Mouse (Mus musculus): ENCODE data around the gene Prcd. TPM values are rescaled to one million over a fixed set of nuclear protein-coding genes. Genes with fewer than 3 reads are reported as not detected.
"Not testable (repeated sequence)": the region's sequence is repeated elsewhere in the genome, so short reads cannot be mapped to it uniquely, and the experiment has no call there.

Prcd gene
- polyA plus RNA-seq, 1 experiment from 2014 or later: 0.12 TPM

- H3K4me3 ChIP-seq (ENCODE audit: low read depth, low read length): no peak overlapping the region
- H3K27me3 ChIP-seq (ENCODE audit: control insufficient read depth, insufficient read depth, low read depth, low read length): peaks cover 15% of the 10 kb centered on the region
- H3K9me3 ChIP-seq (replicated peaks; ENCODE audit: control insufficient read depth, low read length): no peaks in the 10 kb centered on the region
- WGBS (ENCODE audit: insufficient replicate concordance): 68% methylated on average over 9 of the region's 9 CpGs
- peaks cover 10% of the 10 kb centered on the region for H3K4me1 ChIP-seq (ENCODE audit: control insufficient read depth, low read depth, low read length)
- H3K27ac ChIP-seq (ENCODE audit: low read length): no peak overlapping the region
- no peak overlapping the region for H3K9ac ChIP-seq (ENCODE audit: low read depth, low read length)
- no peaks in the 10 kb centered on the region for H3K36me3 ChIP-seq (ENCODE audit: control insufficient read depth, insufficient read depth)
- no peak for ATAC-seq (ENCODE audit: low read depth)
- no peak overlapping the region for H3K4me2 ChIP-seq (ENCODE audit: low read depth, low read length)
These were observed 6.8 kb downstream of the Prcd start for GRCm38 (mm10) chr11:116660181-116660580.

GRCm38 (mm10) chr11:116661291-116661947 lies 8.1 kb downstream of the Prcd start:
- no peak overlapping the region for H3K9ac ChIP-seq (ENCODE audit: low read depth, low read length)
- H3K36me3 ChIP-seq (ENCODE audit: control insufficient read depth, insufficient read depth): no peaks in the 10 kb centered on the region
- 29% methylated on average over 13 of the region's 13 CpGs for WGBS (ENCODE audit: insufficient replicate concordance)
- no peak overlapping the region for H3K4me3 ChIP-seq (ENCODE audit: low read depth, low read length)
- H3K27me3 ChIP-seq (ENCODE audit: control insufficient read depth, insufficient read depth, low read depth, low read length): peaks cover 12% of the 10 kb centered on the region
- no peak for ATAC-seq (ENCODE audit: low read depth)
- H3K9me3 ChIP-seq (replicated peaks; ENCODE audit: control insufficient read depth, low read length): no peaks in the 10 kb centered on the region
- H3K27ac ChIP-seq (ENCODE audit: low read length): no peak overlapping the region
- no peak overlapping the region for H3K4me2 ChIP-seq (ENCODE audit: low read depth, low read length)
- H3K4me1 ChIP-seq (ENCODE audit: control insufficient read depth, low read depth, low read length): peaks cover 10% of the 10 kb centered on the region

- Histone ChIP-seq H3K4me2 (ENCODE audit: low read depth, low read length) (no peak overlapping the region), H3K9ac (ENCODE audit: low read depth, low read length) (no peak overlapping the region), H3K4me3 (ENCODE audit: low read depth, low read length) (no peak overlapping the region), H3K27ac (ENCODE audit: low read length) (no peak overlapping the region), H3K9me3 (replicated peaks; ENCODE audit: control insufficient read depth, low read length) (no peaks in the 10 kb centered on the region), H3K27me3 (ENCODE audit: control insufficient read depth, insufficient read depth, low read depth, low read length) (peaks cover 12% of the 10 kb centered on the region), H3K4me1 (ENCODE audit: control insufficient read depth, low read depth, low read length) (peaks cover 10% of the 10 kb centered on the region), H3K36me3 (ENCODE audit: control insufficient read depth, insufficient read depth) (no peaks in the 10 kb centered on the region)
- ATAC-seq (ENCODE audit: low read depth): no peak
- WGBS (ENCODE audit: insufficient replicate concordance): 59% methylated on average over 8 of the region's 8 CpGs
These were observed 8.6 kb downstream of the Prcd start for GRCm38 (mm10) chr11:116661948-116662377.

- H3K4me2 ChIP-seq (ENCODE audit: low read depth, low read length): no peak overlapping the region
- H3K9me3 ChIP-seq (replicated peaks; ENCODE audit: control insufficient read depth, low read length): no peaks in the 10 kb centered on the region
- peaks cover 2% of the 10 kb centered on the region; the same call in 1 of the 2 replicates for H3K4me1 ChIP-seq (ENCODE audit: control insufficient read depth, low read depth, low read length)
- H3K4me3 ChIP-seq (ENCODE audit: low read depth, low read length): no peak overlapping the region
- H3K9ac ChIP-seq (ENCODE audit: low read depth, low read length): no peak overlapping the region
- peaks cover 12% of the 10 kb centered on the region for H3K27me3 ChIP-seq (ENCODE audit: control insufficient read depth, insufficient read depth, low read depth, low read length)
- ATAC-seq (ENCODE audit: low read depth): no peak
- H3K27ac ChIP-seq (ENCODE audit: low read length): no peak overlapping the region
- WGBS (ENCODE audit: insufficient replicate concordance): 59% methylated on average over 10 of the region's 10 CpGs
- no peaks in the 10 kb centered on the region for H3K36me3 ChIP-seq (ENCODE audit: control insufficient read depth, insufficient read depth)
These were observed 12.0 kb downstream of the Prcd start for GRCm38 (mm10) chr11:116665289-116665688.

- no peak overlapping the region for H3K27ac ChIP-seq (ENCODE audit: low read length)
- H3K9me3 ChIP-seq (replicated peaks; ENCODE audit: control insufficient read depth, low read length): no peaks in the 10 kb centered on the region
- no peaks in the 10 kb centered on the region for H3K36me3 ChIP-seq (ENCODE audit: control insufficient read depth, insufficient read depth)
- H3K4me2 ChIP-seq (ENCODE audit: low read depth, low read length): no peak overlapping the region
- H3K27me3 ChIP-seq (ENCODE audit: control insufficient read depth, insufficient read depth, low read depth, low read length): peaks cover 12% of the 10 kb centered on the region
- H3K4me3 ChIP-seq (ENCODE audit: low read depth, low read length): no peak overlapping the region
- H3K4me1 ChIP-seq (ENCODE audit: control insufficient read depth, low read depth, low read length): peaks cover 8% of the 10 kb centered on the region
- no peak for ATAC-seq (ENCODE audit: low read depth)
- 59% methylated on average over 9 of the region's 9 CpGs for WGBS (ENCODE audit: insufficient replicate concordance)
- H3K9ac ChIP-seq (ENCODE audit: low read depth, low read length): no peak overlapping the region
These were observed 13.2 kb downstream of the Prcd start for GRCm38 (mm10) chr11:116666566-116666965.

- not testable (repeated sequence) for H3K4me1 ChIP-seq (ENCODE audit: control insufficient read depth, low read depth, low read length); H3K27me3 ChIP-seq (ENCODE audit: control insufficient read depth, insufficient read depth, low read depth, low read length); H3K4me2 ChIP-seq (ENCODE audit: low read depth, low read length); H3K36me3 ChIP-seq (ENCODE audit: control insufficient read depth, insufficient read depth); H3K4me3 ChIP-seq (ENCODE audit: low read depth, low read length); ATAC-seq (ENCODE audit: low read depth); H3K9me3 ChIP-seq (replicated peaks; ENCODE audit: control insufficient read depth, low read length); H3K27ac ChIP-seq (ENCODE audit: low read length); H3K9ac ChIP-seq (ENCODE audit: low read depth, low read length)
- WGBS (ENCODE audit: insufficient replicate concordance): 39% methylated on average over 3 of the region's 5 CpGs
These were observed 13.7 kb downstream of the Prcd start for GRCm38 (mm10) chr11:116667012-116667411.

GRCm38 (mm10) chr11:116667930-116668329 lies 14.6 kb downstream of the Prcd start:
- peaks cover 16% of the 10 kb centered on the region for H3K4me1 ChIP-seq (ENCODE audit: control insufficient read depth, low read depth, low read length)
- H3K27me3 ChIP-seq (ENCODE audit: control insufficient read depth, insufficient read depth, low read depth, low read length): no peaks in the 10 kb centered on the region; the same call in 1 of the 2 replicates
- H3K9ac ChIP-seq (ENCODE audit: low read depth, low read length): no peak overlapping the region
- no peak overlapping the region for H3K4me3 ChIP-seq (ENCODE audit: low read depth, low read length)
- no peak overlapping the region for H3K4me2 ChIP-seq (ENCODE audit: low read depth, low read length)
- no peak overlapping the region for H3K27ac ChIP-seq (ENCODE audit: low read length)
- H3K36me3 ChIP-seq (ENCODE audit: control insufficient read depth, insufficient read depth): no peaks in the 10 kb centered on the region
- H3K9me3 ChIP-seq (replicated peaks; ENCODE audit: control insufficient read depth, low read length): no peaks in the 10 kb centered on the region
- 56% methylated on average over 8 of the region's 8 CpGs for WGBS (ENCODE audit: insufficient replicate concordance)
- no peak for ATAC-seq (ENCODE audit: low read depth)

GRCm38 (mm10) chr11:116668381-116668825 lies 15.1 kb downstream of the Prcd start:
- Histone ChIP-seq H3K9me3 (replicated peaks; ENCODE audit: control insufficient read depth, low read length) (no peaks in the 10 kb centered on the region), H3K27me3 (ENCODE audit: control insufficient read depth, insufficient read depth, low read depth, low read length) (no peaks in the 10 kb centered on the region), H3K4me2 (ENCODE audit: low read depth, low read length) (no peak overlapping the region), H3K36me3 (ENCODE audit: control insufficient read depth, insufficient read depth) (peaks cover 2% of the 10 kb centered on the region; the same call in 1 of the 2 replicates), H3K27ac (ENCODE audit: low read length) (no peak overlapping the region), H3K4me3 (ENCODE audit: low read depth, low read length) (no peak overlapping the region), H3K4me1 (ENCODE audit: control insufficient read depth, low read depth, low read length) (peaks cover 21% of the 10 kb centered on the region), H3K9ac (ENCODE audit: low read depth, low read length) (no peak overlapping the region)
- ATAC-seq (ENCODE audit: low read depth): no peak
- 40% methylated on average over 10 of the region's 10 CpGs for WGBS (ENCODE audit: insufficient replicate concordance)

GRCm38 (mm10) chr11:116668839-116669238 lies 15.5 kb downstream of the Prcd start:
- Histone ChIP-seq H3K27me3 (ENCODE audit: control insufficient read depth, insufficient read depth, low read depth, low read length) (no peaks in the 10 kb centered on the region), H3K9ac (ENCODE audit: low read depth, low read length) (no peak overlapping the region), H3K27ac (ENCODE audit: low read length) (no peak overlapping the region), H3K36me3 (ENCODE audit: control insufficient read depth, insufficient read depth) (peaks cover 7% of the 10 kb centered on the region; the same call in 1 of the 2 replicates), H3K4me1 (ENCODE audit: control insufficient read depth, low read depth, low read length) (peaks cover 24% of the 10 kb centered on the region), H3K4me2 (ENCODE audit: low read depth, low read length) (no peak overlapping the region), H3K4me3 (ENCODE audit: low read depth, low read length) (no peak overlapping the region), H3K9me3 (replicated peaks; ENCODE audit: control insufficient read depth, low read length) (no peaks in the 10 kb centered on the region)
- 57% methylated on average over 7 of the region's 7 CpGs for WGBS (ENCODE audit: insufficient replicate concordance)
- ATAC-seq (ENCODE audit: low read depth): no peak
